Mouse (Mus musculus) kidney, embryonic 14.5 days (tissue): ENCODE results near the gene Bend5. TPM values are rescaled to one million over a fixed set of nuclear protein-coding genes. Genes with fewer than 3 reads are reported as not detected.

Experiments used
- ATAC-seq: fragments of 200-750 bp; cut with Nextera tagmentation; 2 replicates; pipeline ENCODE4 v1.8.0; 2017; ENCODE audit warnings: moderate number of reproducible peaks, mild to moderate bottlenecking, moderate TSS enrichment, moderate library complexity; ENCODE audit not compliant: low FRiP score, low TSS enrichment
- H3K27ac ChIP-seq: fragments of 300-500 bp; sonication (generic); 2 replicates; pipeline ENCODE4 v1.5.1; 2014; ENCODE audit warnings: low read depth, mild to moderate bottlenecking, low read length, moderate library complexity, mixed read lengths
- H3K27me3 ChIP-seq: fragments of 300-500 bp; sonication (generic); 2 replicates; pipeline ENCODE4 v1.6.1; 2014; ENCODE audit warnings: mild to moderate bottlenecking, low read length; ENCODE audit not compliant: control insufficient read depth, insufficient read depth
- H3K36me3 ChIP-seq: fragments of 300-500 bp; sonication (generic); 2 replicates; pipeline ENCODE4 v1.6.1; 2014; ENCODE audit warnings: low read length, mixed read lengths; ENCODE audit not compliant: control insufficient read depth, insufficient read depth
- H3K4me1 ChIP-seq: fragments of 300-500 bp; sonication (generic); 2 replicates; pipeline ENCODE4 v1.6.1; 2014; ENCODE audit warnings: low read length, mixed read lengths; ENCODE audit not compliant: control insufficient read depth, insufficient read depth
- H3K4me2 ChIP-seq: fragments of 300-500 bp; sonication (generic); replicated peaks from 2 replicates; pipeline ENCODE4 v1.6.1; 2014; ENCODE audit warnings: low read depth, mild to moderate bottlenecking, low read length
- H3K4me3 ChIP-seq: fragments of 300-500 bp; sonication (generic); 2 replicates; pipeline ENCODE4 v1.5.1; 2014; ENCODE audit warnings: mild to moderate bottlenecking, low read length
- H3K9ac ChIP-seq: fragments of 300-500 bp; sonication (generic); 2 replicates; pipeline ENCODE4 v1.6.1; 2014; ENCODE audit warnings: low read depth, mild to moderate bottlenecking, low read length, moderate library complexity
- H3K9me3 ChIP-seq: fragments of 300-500 bp; sonication (generic); 2 replicates; pipeline ENCODE4 v1.6.1; 2016; ENCODE audit warnings: low read length; ENCODE audit not compliant: control insufficient read depth
- WGBS: fragments of 180-500 bp; shearing (Covaris S2); extraction: QIAGEN DNeasy Blood & Tissue Kit; methylation state at CpG from one replicate; pipeline ENCODE4 v1.1.7; 2014; 5-methylcytosine and 5-hydroxymethylcytosine counted together
- polyA plus RNA-seq: library from polyadenylated mRNA; unstranded; fragments of >200 nt; fragmentation: Nextera tagmentation; extraction: Ambion mirVana; gene quantifications from 2 replicates; pipeline ENCODE4 v1.2.1, GENCODE M21; 2014

Gene Bend5
- polyA plus RNA-seq = 30.6 and 34.1 TPM in 2 replicates

DNA sequence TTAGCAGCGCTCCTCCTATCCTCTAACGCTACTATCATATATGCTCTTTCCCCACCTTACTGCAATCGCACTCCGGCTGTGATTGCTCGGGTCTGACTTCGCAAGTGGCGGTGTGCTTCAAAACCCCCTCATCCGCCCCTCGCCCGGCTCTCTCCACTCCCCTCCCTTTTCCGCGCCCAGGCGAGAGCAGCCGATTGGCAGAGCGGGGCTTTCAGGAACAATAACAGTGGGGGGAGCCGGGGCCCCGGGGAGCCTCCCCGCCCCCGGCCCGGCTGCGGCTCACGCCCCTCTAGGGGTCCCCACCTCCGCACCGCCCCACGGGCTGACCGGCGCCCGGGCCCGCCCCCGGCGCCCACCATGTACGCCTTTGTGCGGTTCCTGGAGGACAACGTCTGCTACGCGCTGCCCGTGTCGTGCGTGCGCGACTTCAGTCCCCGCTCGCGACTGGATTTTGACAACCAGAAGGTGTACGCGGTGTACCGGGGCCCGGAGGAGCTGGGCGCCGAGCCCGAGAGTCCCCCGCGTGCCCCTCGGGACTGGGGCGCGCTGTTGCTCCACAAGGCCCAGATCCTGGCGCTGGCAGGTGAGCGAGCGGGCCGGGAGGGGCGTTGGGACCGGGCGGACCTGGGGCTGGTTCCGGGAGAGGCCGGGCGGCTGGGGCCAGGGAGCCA is at the start of gene Bend5:
Gene Bend5, plus strand, starts transcription at position 189 of the 671 bp plus-strand sequence.
- H3K4me2 ChIP-seq = peak within 1 kb of the TSS; percentile 65
- H3K4me3 ChIP-seq = peak within 1 kb of the TSS; percentile 79
- peak; percentile 98 for ATAC-seq
- H3K9ac ChIP-seq = peak within 1 kb of the TSS; percentile 89
- no peaks in the 10 kb centered on the region for H3K9me3 ChIP-seq
- H3K27ac ChIP-seq = peak within 1 kb of the TSS; percentile 80
- H3K27me3 ChIP-seq = no peaks in the 10 kb centered on the region
- peaks cover 9% of the 10 kb centered on the region; the same call in 1 of the 2 replicates for H3K4me1 ChIP-seq
- WGBS = 1% methylated on average over 61 of the region's 66 CpGs
- H3K36me3 ChIP-seq = 0 out of 2 replicates have a peak, but pooled peaks cover 7% of the 10 kb centered on the region

DNA sequence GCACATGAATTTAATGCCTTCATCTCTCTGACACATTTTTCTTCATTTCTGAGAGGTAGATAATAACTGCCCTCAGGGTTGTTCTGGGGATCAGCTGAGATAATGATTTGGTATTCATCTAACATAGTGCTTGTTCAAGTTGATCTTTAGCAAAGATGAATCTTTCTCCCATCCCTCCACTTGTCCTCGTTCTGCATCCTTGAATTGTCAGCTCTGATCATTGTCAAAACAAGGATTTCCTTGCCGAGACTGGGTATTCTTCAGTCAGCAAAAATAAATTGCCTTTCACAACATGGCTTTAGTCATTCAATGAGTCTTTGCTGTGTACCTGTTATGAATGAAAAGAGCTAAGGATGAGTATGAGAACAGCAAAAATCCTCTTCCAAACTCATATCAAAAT is 47.0 kb upstream of the Bend5 start:
- H3K9ac ChIP-seq = no peak overlapping the region
- no peaks in the 10 kb centered on the region for H3K9me3 ChIP-seq
- H3K36me3 ChIP-seq = no peaks in the 10 kb centered on the region
- no peak overlapping the region for H3K4me3 ChIP-seq
- no peak overlapping the region for H3K27ac ChIP-seq
- ATAC-seq = no peak
- WGBS = 73% methylated on average over 2 of the region's 2 CpGs
- no peaks in the 10 kb centered on the region for H3K27me3 ChIP-seq
- no peaks in the 10 kb centered on the region for H3K4me1 ChIP-seq
- H3K4me2 ChIP-seq = no peak overlapping the region

DNA sequence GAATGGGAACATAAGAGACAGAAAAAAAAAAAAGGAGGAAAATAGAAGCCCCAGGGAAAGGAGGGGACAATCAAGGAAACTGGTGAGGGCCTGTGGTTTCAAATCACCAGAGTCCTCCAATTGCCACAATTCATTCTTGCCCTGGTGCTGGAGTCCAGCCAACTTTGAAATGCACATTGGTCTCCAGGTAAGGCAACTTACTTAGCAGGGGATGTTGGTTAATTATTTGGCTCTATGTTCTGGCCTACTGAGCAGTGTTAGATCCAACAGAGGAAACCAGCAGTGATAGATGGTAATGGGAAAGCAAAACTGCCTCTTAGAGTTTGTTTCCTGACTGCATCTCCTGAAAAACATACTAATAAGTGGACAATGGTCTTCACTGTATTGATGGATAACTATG is 37.6 kb upstream of the Bend5 start:
- Histone ChIP-seq H3K9me3 (no peaks in the 10 kb centered on the region), H3K27me3 (no peaks in the 10 kb centered on the region), H3K4me2 (no peak overlapping the region), H3K4me1 (no peaks in the 10 kb centered on the region), H3K36me3 (no peaks in the 10 kb centered on the region), H3K4me3 (no peak overlapping the region), H3K9ac (no peak overlapping the region), H3K27ac (0 out of 2 replicates have a peak overlapping the region, but pooled peaks have one; percentile 19)
- ATAC-seq = no peak; the same call in 1 of the 2 replicates

DNA sequence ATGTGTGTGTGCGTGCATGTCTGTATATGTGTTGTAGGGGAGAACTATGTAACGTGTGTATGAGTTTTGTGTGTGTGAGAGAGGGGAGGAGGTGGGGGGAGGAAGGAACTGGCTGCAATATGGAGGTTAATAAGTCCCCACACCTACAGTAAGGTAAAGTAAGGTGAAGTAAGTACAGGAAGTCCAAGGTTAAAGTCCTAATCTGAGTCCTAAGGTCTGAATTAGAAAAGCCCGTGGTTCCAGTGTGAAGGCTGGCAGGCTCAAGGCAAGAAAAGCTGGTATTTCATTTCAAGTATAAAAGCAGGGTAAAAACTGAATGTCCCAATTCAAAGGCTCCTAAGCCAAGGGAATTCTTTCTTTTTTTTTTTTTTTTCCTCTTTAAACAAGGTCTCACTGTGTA is 36.7 kb upstream of the Bend5 start:
- 92% methylated on average over 3 of the region's 3 CpGs for WGBS
- ATAC-seq = no peak

DNA sequence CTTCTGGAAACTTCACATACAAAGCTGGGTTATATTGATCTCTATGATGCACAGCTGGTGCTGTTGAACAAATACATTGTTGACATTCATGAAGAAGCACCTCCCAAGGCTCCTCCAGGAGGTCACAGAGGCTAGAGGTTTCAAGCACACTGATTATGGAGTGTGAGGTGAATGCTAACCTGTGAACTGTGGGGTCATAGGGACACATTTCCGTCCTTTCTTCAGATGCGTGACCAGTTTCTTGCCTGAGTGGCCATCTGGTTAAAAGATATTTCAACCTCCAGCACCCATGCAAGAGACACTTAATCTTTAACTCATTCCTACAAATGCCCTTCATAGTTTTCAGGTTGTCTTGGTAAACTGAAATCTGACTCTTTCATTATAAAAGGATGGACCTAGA is 31.7 kb upstream of the Bend5 start:
- no peaks in the 10 kb centered on the region for H3K9me3 ChIP-seq
- H3K9ac ChIP-seq = no peak overlapping the region
- WGBS = 58% methylated on average over 2 of the region's 2 CpGs
- no peak overlapping the region for H3K27ac ChIP-seq
- ATAC-seq = no peak
- H3K27me3 ChIP-seq = no peaks in the 10 kb centered on the region
- H3K4me2 ChIP-seq = no peak overlapping the region
- no peaks in the 10 kb centered on the region for H3K36me3 ChIP-seq
- H3K4me1 ChIP-seq = no peaks in the 10 kb centered on the region
- no peak overlapping the region for H3K4me3 ChIP-seq

More for the DNA sequence above, 36.7 kb upstream of the Bend5 start:
- no peaks in the 10 kb centered on the region for H3K9me3 ChIP-seq
- no peak overlapping the region for H3K4me3 ChIP-seq
- H3K27ac ChIP-seq = no peak overlapping the region
- H3K36me3 ChIP-seq = no peaks in the 10 kb centered on the region
- H3K4me1 ChIP-seq = no peaks in the 10 kb centered on the region
- H3K9ac ChIP-seq = no peak overlapping the region
- no peaks in the 10 kb centered on the region for H3K27me3 ChIP-seq
- no peak overlapping the region for H3K4me2 ChIP-seq

DNA sequence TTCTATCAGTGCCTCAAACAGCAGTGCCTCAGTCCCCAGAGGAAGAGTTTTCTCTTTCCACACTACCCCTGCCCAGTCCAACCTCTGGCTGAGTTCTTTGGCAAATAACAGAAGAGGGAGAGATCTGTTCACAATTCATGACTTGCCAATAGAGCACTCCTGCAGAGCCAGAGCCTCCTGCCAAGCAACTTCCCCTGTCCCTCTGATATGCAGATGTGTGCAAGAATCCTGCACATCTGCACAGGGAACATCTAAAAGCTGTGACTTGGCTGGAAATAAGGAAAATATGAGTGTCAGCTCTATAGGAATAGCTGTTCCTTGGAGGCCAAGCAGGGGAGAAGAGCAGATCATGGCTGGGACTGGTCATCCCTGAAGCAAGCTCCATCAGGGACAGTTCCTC is 24.1 kb upstream of the Bend5 start:
- H3K9ac ChIP-seq = no peak overlapping the region
- H3K4me3 ChIP-seq = no peak overlapping the region
- ATAC-seq = no peak
- no peak overlapping the region for H3K4me2 ChIP-seq
- H3K36me3 ChIP-seq = no peaks in the 10 kb centered on the region
- H3K27me3 ChIP-seq = no peaks in the 10 kb centered on the region
- no peaks in the 10 kb centered on the region for H3K4me1 ChIP-seq
- H3K9me3 ChIP-seq = no peaks in the 10 kb centered on the region
- H3K27ac ChIP-seq = no peak overlapping the region

DNA sequence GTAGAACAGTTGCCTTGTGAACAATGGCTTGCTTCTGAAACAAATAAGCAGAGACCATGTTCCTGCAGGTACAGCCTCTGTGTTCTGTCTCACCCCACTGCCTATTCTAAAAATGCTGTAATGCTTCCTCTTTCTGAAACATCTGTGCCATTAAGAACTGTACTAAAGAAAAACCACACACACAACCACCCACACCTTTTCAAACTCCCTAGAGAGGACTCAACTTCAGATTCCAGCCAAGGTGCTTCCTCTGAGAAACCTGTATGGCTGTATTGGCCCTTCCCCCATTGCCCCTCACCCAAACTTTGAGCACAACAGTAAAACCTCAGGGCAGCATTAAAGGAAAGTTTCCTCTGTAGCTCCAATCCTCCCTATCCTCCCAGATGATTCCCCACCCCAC is 15.0 kb upstream of the Bend5 start:
- no peak overlapping the region for H3K9ac ChIP-seq
- no peak overlapping the region for H3K4me3 ChIP-seq
- H3K4me1 ChIP-seq = no peaks in the 10 kb centered on the region
- H3K9me3 ChIP-seq = no peaks in the 10 kb centered on the region
- no peak overlapping the region for H3K27ac ChIP-seq
- no peaks in the 10 kb centered on the region for H3K27me3 ChIP-seq
- H3K36me3 ChIP-seq = no peaks in the 10 kb centered on the region
- H3K4me2 ChIP-seq = no peak overlapping the region
- ATAC-seq = no peak

DNA sequence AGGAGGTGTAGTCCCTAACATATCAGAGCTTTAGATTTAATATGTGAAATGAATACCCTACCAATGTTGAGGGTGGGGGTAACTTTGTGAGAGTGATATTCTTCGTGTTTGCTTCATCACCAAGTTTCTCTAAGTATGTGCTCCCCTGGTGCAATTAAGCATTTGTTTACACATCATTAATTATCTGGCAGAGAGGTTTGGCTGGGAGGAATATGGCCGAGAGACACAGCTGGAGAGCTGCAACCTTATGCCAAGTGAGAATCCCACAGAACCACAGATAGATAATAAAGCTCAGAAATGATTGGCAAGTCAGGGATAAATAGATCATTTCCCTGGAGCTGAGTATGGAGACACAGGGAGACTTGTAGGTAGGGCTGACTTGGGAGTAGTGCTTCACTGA is 14.1 kb upstream of the Bend5 start:
- no peak for ATAC-seq
- no peak overlapping the region for H3K4me2 ChIP-seq
- no peaks in the 10 kb centered on the region for H3K27me3 ChIP-seq
- no peaks in the 10 kb centered on the region for H3K36me3 ChIP-seq
- no peaks in the 10 kb centered on the region for H3K9me3 ChIP-seq
- no peaks in the 10 kb centered on the region for H3K4me1 ChIP-seq
- H3K4me3 ChIP-seq = no peak overlapping the region
- no peak overlapping the region for H3K27ac ChIP-seq
- H3K9ac ChIP-seq = no peak overlapping the region
- 17% methylated on average over 2 of the region's 2 CpGs for WGBS

DNA sequence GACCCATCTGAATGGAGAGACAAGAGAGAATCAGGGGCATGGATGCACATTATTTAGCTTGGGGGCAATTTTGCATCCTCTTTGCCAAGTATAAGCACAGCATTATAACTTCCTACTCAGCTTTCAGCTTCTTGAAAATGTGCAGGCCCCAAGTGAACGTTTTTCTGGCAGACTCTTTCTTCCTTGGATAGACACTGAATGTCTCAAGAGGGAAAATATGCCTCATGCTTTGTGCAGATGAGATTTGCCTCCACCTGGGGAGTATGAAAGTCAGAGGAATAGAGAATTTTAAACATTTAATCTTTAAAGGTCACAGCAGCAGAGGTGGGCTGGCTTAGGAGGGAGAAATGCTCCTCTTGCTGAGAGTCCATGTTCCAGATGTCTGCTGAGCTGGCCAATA is 11.6 kb upstream of the Bend5 start:
- H3K36me3 ChIP-seq = no peaks in the 10 kb centered on the region
- H3K4me1 ChIP-seq = no peaks in the 10 kb centered on the region
- WGBS = 69% methylated on average over 1 of the region's 1 CpGs
- no peak overlapping the region for H3K4me3 ChIP-seq
- H3K9me3 ChIP-seq = no peaks in the 10 kb centered on the region
- H3K27ac ChIP-seq = no peak overlapping the region
- H3K27me3 ChIP-seq = no peaks in the 10 kb centered on the region
- ATAC-seq = no peak
- no peak overlapping the region for H3K9ac ChIP-seq
- no peak overlapping the region for H3K4me2 ChIP-seq
